Mouse (Mus musculus) heart, postnatal 0 days (tissue): ENCODE results near the gene Coro2b. TPM values are rescaled to one million over a fixed set of nuclear protein-coding genes. Genes with fewer than 3 reads are reported as not detected.

Experiments
- ATAC-seq: fragments of 200-750 bp; cut with Nextera tagmentation; 2 replicates; pipeline ENCODE4 v1.8.0; 2017; ENCODE audit warnings: low read depth, moderate number of reproducible peaks, moderate library complexity; ENCODE audit not compliant: insufficient read depth
- DNase-seq: peaks from one replicate; pipeline ENCODE4 v3.0.0-alpha.2; 2016; ENCODE audit warnings: low spot score
- H3K27ac ChIP-seq: fragments of 300-500 bp; sonication (generic); 2 replicates; pipeline ENCODE4 v1.5.1; 2014; ENCODE audit warnings: low read depth, mild to moderate bottlenecking
- H3K27me3 ChIP-seq: fragments of 300-500 bp; sonication (generic); 2 replicates; pipeline ENCODE4 v1.6.1; 2014; ENCODE audit warnings: low read length, mixed read lengths; ENCODE audit not compliant: control insufficient read depth, insufficient read depth
- H3K36me3 ChIP-seq: fragments of 300-500 bp; sonication (generic); replicated peaks from 2 replicates; pipeline ENCODE4 v1.6.1; 2014; ENCODE audit warnings: low read length, mixed read lengths; ENCODE audit not compliant: control insufficient read depth, insufficient read depth
- H3K4me1 ChIP-seq: fragments of 300-500 bp; sonication (generic); 2 replicates; pipeline ENCODE4 v1.6.1; 2014; ENCODE audit warnings: antibody characterized with exemption; ENCODE audit not compliant: control insufficient read depth, insufficient read depth
- H3K4me2 ChIP-seq: fragments of 300-500 bp; sonication (generic); 2 replicates; pipeline ENCODE4 v1.6.1; 2014; ENCODE audit warnings: low read depth, mild to moderate bottlenecking, low read length, moderate library complexity
- H3K4me3 ChIP-seq: fragments of 300-500 bp; sonication (generic); 2 replicates; pipeline ENCODE4 v1.5.1; 2014; ENCODE audit warnings: low read depth, low read length
- H3K9ac ChIP-seq: fragments of 300-500 bp; sonication (generic); replicated peaks from 2 replicates; pipeline ENCODE4 v1.6.1; 2014; ENCODE audit warnings: low read depth, low read length, mixed read lengths
- H3K9me3 ChIP-seq: fragments of 300-500 bp; sonication (generic); replicated peaks from 2 replicates; pipeline ENCODE4 v1.6.1; 2016; ENCODE audit warnings: low read length; ENCODE audit not compliant: control insufficient read depth
- CTCF ChIP-seq: IDR thresholded peaks from 2 replicates; pipeline ENCODE4 v1.5.1; 2016; ENCODE audit warnings: antibody characterized with exemption, control low read depth, low read depth
- EP300 ChIP-seq: IDR thresholded peaks from 2 replicates; pipeline ENCODE4 v1.6.1; 2016; ENCODE audit warnings: antibody characterized with exemption, low read depth
- WGBS: fragments of 180-500 bp; shearing (Covaris S2); extraction: QIAGEN DNeasy Blood & Tissue Kit; methylation state at CpG from one replicate; pipeline ENCODE4 v1.1.7; 2014; 5-methylcytosine and 5-hydroxymethylcytosine counted together
- polyA plus RNA-seq: library from polyadenylated mRNA; unstranded; fragments of >200 nt; fragmentation: Nextera tagmentation; extraction: Ambion mirVana; gene quantifications from 2 replicates; pipeline ENCODE4 v1.2.1, GENCODE M21; 2015
- total RNA-seq: library from RNA; depleted of rRNA; stranded (reverse); fragments of >200 nt; gene quantifications from 2 replicates; pipeline ENCODE4 v1.2.3, GENCODE M21; 2014; ENCODE audit warnings: low replicate concordance

The Coro2b gene
- total and polyA plus RNA-seq, 2 experiments from 2014 or later: 5.5 to 45.9 TPM

DNA sequence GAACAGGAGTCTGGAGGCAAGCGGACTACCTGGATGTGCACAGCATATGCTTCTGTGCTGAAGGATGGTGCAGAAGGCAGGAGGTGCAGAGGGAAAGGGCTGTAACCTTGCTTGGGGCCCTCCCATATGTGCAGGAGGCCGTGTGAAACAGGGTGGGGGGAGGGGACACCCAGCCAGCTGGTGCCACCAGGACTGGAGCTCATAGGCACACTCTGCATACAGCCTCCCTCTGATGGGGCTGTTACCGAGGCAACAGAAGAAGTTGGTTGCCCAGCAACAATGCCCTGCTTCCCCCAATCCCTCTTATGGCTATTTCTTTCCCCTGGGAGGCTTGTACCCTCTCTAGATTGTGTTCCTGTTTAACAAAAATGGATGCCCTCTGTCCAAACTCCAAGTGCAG, 17.8 kb upstream of the Coro2b start:
- ATAC-seq: no peak

GRCm38 (mm10) chr9:62553366-62553940, 16.6 kb upstream of the Coro2b start:
- H3K36me3 ChIP-seq: no peaks in the 10 kb centered on the region
- H3K27ac ChIP-seq: no peak overlapping the region
- no peaks in the 10 kb centered on the region for H3K4me1 ChIP-seq
- H3K4me2 ChIP-seq: no peak overlapping the region
- 22% methylated on average over 7 of the region's 7 CpGs for WGBS
- H3K9me3 ChIP-seq: no peaks in the 10 kb centered on the region
- DNase-seq (peak; percentile 39), ATAC-seq (no peak)
- TF ChIP-seq CTCF (peak; percentile 87), EP300 (no peak)
- no peak overlapping the region for H3K9ac ChIP-seq
- H3K27me3 ChIP-seq: no peaks in the 10 kb centered on the region
- no peak overlapping the region for H3K4me3 ChIP-seq

More for the DNA sequence above, 17.8 kb upstream of the Coro2b start:
- TF ChIP-seq EP300: no peak
- no peak for TF ChIP-seq CTCF
- Histone ChIP-seq H3K27ac (no peak overlapping the region), H3K9ac (no peak overlapping the region), H3K4me2 (no peak overlapping the region), H3K36me3 (no peaks in the 10 kb centered on the region), H3K9me3 (no peaks in the 10 kb centered on the region), H3K4me1 (no peaks in the 10 kb centered on the region), H3K27me3 (no peaks in the 10 kb centered on the region), H3K4me3 (no peak overlapping the region)
- DNase-seq: no peak
- WGBS: 63% methylated on average over 3 of the region's 3 CpGs

GRCm38 (mm10) chr9:62551531-62551930, 14.7 kb upstream of the Coro2b start:
- ATAC-seq (no peak), DNase-seq (no peak)
- Histone ChIP-seq H3K9ac (no peak overlapping the region), H3K27ac (no peak overlapping the region), H3K36me3 (no peaks in the 10 kb centered on the region), H3K4me1 (no peaks in the 10 kb centered on the region), H3K27me3 (no peaks in the 10 kb centered on the region), H3K9me3 (no peaks in the 10 kb centered on the region), H3K4me2 (no peak overlapping the region), H3K4me3 (no peak overlapping the region)
- 89% methylated on average over 3 of the region's 3 CpGs for WGBS
- no peak for TF ChIP-seq CTCF
- TF ChIP-seq EP300: no peak

GRCm38 (mm10) chr9:62550661-62551093, 13.8 kb upstream of the Coro2b start:
- no peak overlapping the region for H3K4me2 ChIP-seq
- TF ChIP-seq CTCF (peak; percentile 75), EP300 (no peak)
- H3K27ac ChIP-seq: no peak overlapping the region
- peak; percentile 57; the same call in 1 of the 2 replicates for ATAC-seq
- no peaks in the 10 kb centered on the region for H3K9me3 ChIP-seq
- H3K36me3 ChIP-seq: no peaks in the 10 kb centered on the region
- no peaks in the 10 kb centered on the region for H3K4me1 ChIP-seq
- no peak overlapping the region for H3K4me3 ChIP-seq
- no peaks in the 10 kb centered on the region for H3K27me3 ChIP-seq
- whole genome bisulfite sequencing: 42% methylated on average over 11 of the region's 11 CpGs
- H3K9ac ChIP-seq: no peak overlapping the region
- DNase-seq: no peak

DNA sequence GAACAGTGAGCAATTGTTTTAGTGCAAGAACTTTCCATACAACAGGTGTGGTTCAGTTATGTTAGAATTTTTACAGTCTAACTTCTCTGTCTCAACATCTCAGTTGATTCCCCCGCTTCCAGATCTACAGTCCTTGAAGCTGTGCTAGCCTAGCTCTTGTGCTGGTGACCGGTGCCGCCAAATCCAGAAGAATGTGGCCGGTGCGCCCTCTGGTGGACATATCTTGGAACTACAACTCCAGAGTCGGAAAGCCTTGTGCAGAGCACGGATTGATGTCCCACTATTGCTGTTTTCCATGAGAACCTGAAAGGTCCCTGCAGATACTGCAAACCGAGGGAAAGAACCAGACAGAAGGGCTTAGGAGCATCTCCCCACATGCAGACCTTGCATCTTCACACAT, 13.0 kb upstream of the Coro2b start:
- Histone ChIP-seq H3K9ac (no peak overlapping the region), H3K4me1 (no peaks in the 10 kb centered on the region), H3K36me3 (no peaks in the 10 kb centered on the region), H3K27me3 (no peaks in the 10 kb centered on the region), H3K4me2 (no peak overlapping the region), H3K4me3 (no peak overlapping the region), H3K27ac (no peak overlapping the region), H3K9me3 (no peaks in the 10 kb centered on the region)
- WGBS: 3% methylated on average over 8 of the region's 8 CpGs
- TF ChIP-seq EP300 (no peak), CTCF (peak; percentile 97)
- ATAC-seq (peak; percentile 58; the same call in 1 of the 2 replicates), DNase-seq (peak; percentile 77)

DNA sequence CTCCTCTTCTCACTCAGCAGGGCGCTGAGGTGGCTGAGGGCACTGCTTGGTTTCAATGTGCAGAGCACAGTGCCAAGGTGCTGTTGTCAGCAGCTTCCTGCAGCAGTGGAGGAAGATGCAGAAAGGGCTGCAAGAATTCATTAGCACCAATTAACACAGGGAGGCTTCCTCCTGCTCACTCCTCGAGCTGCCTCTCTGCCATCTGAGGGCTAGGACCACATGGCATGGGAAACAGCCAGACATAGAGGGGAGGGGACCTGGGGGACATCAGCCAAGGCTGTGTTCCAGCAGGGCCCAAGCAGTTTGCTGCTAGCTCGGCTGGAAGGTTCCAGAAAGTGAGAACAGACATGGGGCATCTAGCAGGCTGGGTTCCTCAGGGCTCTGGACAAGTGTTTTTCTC, 10.6 kb upstream of the Coro2b start:
- Histone ChIP-seq H3K4me3 (no peak overlapping the region), H3K27ac (no peak overlapping the region), H3K27me3 (no peaks in the 10 kb centered on the region), H3K9me3 (no peaks in the 10 kb centered on the region), H3K36me3 (no peaks in the 10 kb centered on the region), H3K4me2 (no peak overlapping the region), H3K9ac (no peak overlapping the region), H3K4me1 (no peaks in the 10 kb centered on the region)
- no peak for DNase-seq
- no peak for TF ChIP-seq EP300
- TF ChIP-seq CTCF: no peak
- no peak for ATAC-seq
- 65% methylated on average over 3 of the region's 3 CpGs for WGBS
